Mouse (Mus musculus) lung, adult 2 months (tissue): ENCODE data around the gene Tk2. TPM values are rescaled to one million over a fixed set of nuclear protein-coding genes. Genes with fewer than 3 reads are reported as not detected.
"Not testable (repeated sequence)": the region's sequence is repeated elsewhere in the genome, so short reads cannot be mapped to it uniquely, and the experiment has no call there.

Experiments used
- DNase-seq: peaks from one replicate; pipeline ENCODE4 v3.0.0; 2022
- H3K4me1 ChIP-seq: fragments of 200-500 bp; 2 replicates; pipeline ENCODE4 v1.6.1; 2011; ENCODE audit warnings: low read length; ENCODE audit not compliant: control insufficient read depth, insufficient read depth
- H3K4me3 ChIP-seq: fragments of 200-500 bp; replicated peaks from 2 replicates; pipeline ENCODE3; 2011; ENCODE audit warnings: low read depth, mild to moderate bottlenecking, control low read depth, low read length; ENCODE audit errors: extremely low read depth
- CTCF ChIP-seq: fragments of 200-500 bp; IDR thresholded peaks from 2 replicates; pipeline ENCODE4 v1.5.1; 2011; ENCODE audit warnings: mild to moderate bottlenecking, low read length, control low read depth; ENCODE audit not compliant: insufficient read depth
- POLR2A ChIP-seq: fragments of 200-500 bp; IDR thresholded peaks from 2 replicates; pipeline ENCODE4 v1.6.1; 2011; ENCODE audit warnings: low read depth, mild to moderate bottlenecking, control low read depth, low read length, borderline replicate concordance; ENCODE audit errors: extremely low read depth
- WGBS: fragments of 180-500 bp; shearing (Covaris S2); methylation state at CpG from one replicate; pipeline ENCODE4 v1.1.7; 2018; 5-methylcytosine and 5-hydroxymethylcytosine counted together
- polyA plus RNA-seq: library from polyadenylated mRNA; depleted of rRNA; stranded (reverse); fragments of >200 nt; gene quantifications from 2 replicates; pipeline ENCODE4 v1.2.3, GENCODE M21; 2012; rRNA removed

Tk2 gene
- 21.9 and 25.0 TPM in 2 replicates for polyA plus RNA-seq

DNA sequence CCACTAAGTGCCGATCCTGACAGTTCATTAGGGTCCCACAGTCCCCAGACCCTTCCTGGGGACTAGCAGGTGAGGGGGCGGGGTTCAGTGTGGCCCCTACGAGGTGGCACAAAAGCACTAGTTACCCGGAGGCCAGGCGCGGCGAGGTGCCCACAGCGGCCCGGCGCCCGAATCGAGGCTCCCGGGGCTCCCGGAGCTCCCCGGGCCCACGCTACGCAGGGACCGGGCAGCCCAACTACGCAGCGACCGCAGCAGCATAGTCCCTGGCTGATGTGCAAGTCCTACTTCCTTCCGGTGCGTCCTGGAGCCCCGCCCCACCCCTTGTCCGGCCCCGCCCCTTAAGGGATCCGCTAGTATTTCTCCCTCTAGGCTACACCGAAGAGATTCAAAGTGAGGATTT is at the start of gene Tk2:
TSS of gene Tk2 (minus strand) at position 283 of the 400 bp plus-strand sequence.
- WGBS, result under 1% methylated on average over 28 of the region's 28 CpGs
- TF ChIP-seq POLR2A (peak; percentile 93; the same call in 1 of the 2 replicates), CTCF (no peak)
- DNase-seq, result peak; percentile 75
- H3K4me3 ChIP-seq, result peak within 1 kb of the TSS; percentile 74
- peaks cover 5% of the 10 kb centered on the region for H3K4me1 ChIP-seq

DNA sequence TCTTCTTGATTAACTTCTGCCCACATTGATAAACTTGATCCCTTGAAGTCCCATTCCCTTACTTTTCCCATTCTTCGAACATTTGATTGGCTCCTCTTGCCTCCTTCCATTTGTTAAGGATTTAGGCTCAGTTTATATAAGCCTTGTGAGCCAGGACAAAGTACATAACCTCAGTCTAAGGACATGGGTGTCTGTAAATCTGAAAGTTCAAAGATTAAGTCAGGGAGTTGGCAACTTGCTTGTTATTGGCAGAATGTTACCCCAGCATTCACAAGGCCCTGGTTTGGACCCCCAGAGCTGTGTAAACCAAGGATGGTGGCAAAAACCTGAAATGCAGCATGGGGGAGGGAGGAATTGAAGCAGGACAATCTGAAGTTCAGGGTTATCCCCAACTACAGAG is 46.0 kb upstream of the Tk2 start:
- no peak for DNase-seq
- WGBS, result 68% methylated on average over 1 of the region's 1 CpGs
- H3K4me1 ChIP-seq, result no peaks in the 10 kb centered on the region
- no peak overlapping the region for H3K4me3 ChIP-seq
- TF ChIP-seq POLR2A (no peak), CTCF (no peak)

DNA sequence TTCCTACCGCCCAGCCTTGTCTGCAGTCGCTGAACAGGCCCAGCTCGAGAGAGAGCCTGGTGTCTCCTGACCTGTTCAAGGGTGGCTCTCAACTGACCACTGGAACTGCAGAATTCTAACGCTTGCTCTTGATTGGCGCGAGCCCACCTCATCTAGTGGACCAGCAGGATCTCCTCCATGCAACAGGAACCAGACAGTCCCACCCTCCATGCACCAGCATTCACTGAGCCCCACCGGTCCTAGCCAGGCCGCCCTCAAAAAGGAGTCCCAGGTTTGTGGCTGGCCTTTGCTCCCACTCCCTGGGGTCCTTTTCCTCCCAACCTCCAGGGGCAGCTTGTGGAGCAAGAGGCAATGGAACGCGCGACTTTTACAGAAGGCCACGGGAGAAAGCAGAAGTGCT is 44.7 kb upstream of the Tk2 start, which contains the start of gene Cmtm2a:
TSS of gene Cmtm2a (minus strand) at position 101 of the 400 bp plus-strand sequence.
- not testable (repeated sequence) for H3K4me1 ChIP-seq, H3K4me3 ChIP-seq, DNase-seq
- 80% methylated on average over 12 of the region's 12 CpGs for WGBS

DNA sequence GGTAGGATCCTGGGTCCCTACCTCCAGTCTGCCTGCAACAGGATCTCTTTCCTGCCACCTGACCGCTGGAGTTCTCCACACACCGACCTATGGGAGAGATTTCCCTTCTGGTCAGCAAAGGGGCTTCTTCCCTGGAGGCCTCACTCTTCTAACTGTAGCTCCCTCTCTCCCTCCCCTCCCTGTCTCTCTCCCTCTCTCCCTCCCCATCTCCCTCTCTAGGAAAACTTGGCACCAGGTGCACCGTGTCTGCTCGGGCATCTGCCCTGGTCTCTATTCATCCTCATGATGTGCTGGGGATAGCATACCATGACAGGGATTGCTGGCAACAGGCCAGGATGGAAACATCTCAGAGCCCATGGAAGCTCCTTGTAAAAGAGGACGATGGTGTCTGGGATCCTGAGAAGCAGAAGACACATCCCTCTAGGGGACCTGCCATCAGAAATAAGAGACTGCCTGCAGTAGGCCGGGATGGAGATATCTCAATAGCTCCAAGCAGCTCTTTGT is 20.6 kb upstream of the Tk2 start:
- TF ChIP-seq CTCF, result no peak
- TF ChIP-seq POLR2A, result no peak
- H3K4me1 ChIP-seq, result no peaks in the 10 kb centered on the region
- 82% methylated on average over 6 of the region's 6 CpGs for WGBS
- DNase-seq, result no peak
- no peak overlapping the region for H3K4me3 ChIP-seq

DNA sequence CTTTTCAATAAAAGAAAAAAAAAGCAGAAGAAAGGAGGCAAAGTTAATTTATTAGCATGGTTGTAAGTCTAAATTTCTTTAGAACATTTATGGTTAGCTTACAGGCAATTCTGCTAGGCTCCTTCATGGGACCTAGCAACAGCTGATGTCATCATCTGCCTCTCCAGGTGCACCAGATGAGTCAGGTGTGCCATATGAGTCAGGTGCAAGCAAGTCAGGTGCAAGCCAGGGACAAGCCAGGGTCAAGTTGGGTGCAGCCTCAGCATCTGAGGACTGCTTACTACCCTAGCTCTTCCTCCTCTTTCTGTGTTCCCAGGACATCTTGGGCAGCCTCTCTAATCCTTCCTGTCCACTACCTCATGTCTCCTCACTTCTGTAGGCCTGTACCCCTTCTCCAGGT is 20.0 kb upstream of the Tk2 start:
- Histone ChIP-seq H3K4me3 (no peak overlapping the region), H3K4me1 (no peaks in the 10 kb centered on the region)
- DNase-seq, result no peak
- TF ChIP-seq CTCF (no peak), POLR2A (no peak)

DNA sequence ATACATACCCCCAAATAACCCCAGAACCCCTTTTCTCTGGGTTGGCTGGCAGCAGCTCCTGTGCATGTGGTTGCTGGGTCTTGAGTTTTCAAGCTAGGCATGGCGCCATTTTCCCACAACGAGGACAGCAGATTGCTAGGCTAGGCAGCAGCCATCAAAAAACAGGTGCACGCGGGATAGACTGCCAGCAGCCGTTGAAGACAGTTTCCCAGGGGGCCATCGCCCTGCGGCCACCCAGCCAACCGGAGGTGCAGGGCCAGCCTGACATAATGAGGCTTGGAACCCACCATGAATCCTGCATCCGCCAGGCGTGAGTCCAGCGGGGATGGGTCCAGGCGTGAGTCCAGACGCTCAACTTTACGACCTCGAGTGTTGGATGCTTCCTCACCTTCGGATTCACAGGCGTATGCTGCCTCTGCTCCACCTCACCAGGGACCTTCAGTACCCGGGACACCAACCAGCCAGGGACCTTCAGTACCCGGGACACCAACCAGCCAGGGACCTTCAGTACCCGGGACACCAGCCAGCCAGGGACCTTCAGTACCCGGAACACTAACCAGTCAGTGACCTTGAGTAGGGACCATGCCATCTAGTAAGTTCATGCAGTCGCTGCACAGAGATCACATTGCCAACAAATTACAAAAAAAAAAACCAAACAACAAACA is 16.0 kb upstream of the Tk2 start:
- H3K4me1 ChIP-seq, H3K4me3 ChIP-seq, DNase-seq: not testable (repeated sequence)
- 98% methylated on average over 22 of the region's 22 CpGs for WGBS

DNA sequence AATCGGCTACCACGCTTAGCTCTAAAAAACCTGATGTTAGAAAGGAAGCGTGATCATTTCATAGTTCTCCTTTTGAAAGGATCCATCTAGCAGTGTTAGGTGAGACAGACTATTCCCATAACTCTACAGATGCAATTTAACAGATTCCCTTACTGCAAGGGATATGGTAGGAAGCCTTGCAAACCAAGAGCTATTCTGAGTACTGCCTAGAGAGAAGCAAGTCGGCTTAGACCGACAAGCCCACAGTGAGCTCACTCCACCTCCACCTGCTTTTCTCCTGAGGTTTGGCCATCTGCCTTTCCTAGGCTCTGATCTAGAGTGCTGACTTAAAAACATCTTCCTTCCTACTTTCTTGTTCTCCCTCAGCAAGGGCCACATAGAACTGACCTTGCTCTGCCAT is 13.4 kb upstream of the Tk2 start:
- not testable (repeated sequence) for H3K4me3 ChIP-seq, DNase-seq, H3K4me1 ChIP-seq
- 96% methylated on average over 5 of the region's 5 CpGs for WGBS

DNA sequence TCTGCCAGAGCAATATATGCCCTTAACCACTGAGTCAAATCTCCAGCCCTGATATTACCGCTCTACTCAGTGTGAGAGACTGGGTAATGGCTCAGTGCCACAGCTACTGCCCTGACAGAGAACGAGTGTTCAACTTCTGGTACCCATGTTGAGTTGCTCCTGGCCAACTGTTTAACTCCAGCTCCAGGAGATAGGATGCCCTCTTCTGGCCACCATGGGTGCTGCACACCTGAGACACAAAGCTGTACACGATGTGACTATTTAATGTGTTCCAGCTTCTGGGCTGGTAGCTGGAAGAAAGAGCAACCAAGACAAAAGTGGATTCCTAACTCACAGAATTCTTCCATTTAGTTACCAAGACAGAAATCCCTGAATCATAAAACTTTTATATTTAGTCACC is 4.7 kb upstream of the Tk2 start:
- TF ChIP-seq CTCF (peak; percentile 47), POLR2A (no peak)
- no peak for DNase-seq
- WGBS, result 87% methylated on average over 3 of the region's 3 CpGs
- Histone ChIP-seq H3K4me1 (no peaks in the 10 kb centered on the region), H3K4me3 (no peak overlapping the region)

DNA sequence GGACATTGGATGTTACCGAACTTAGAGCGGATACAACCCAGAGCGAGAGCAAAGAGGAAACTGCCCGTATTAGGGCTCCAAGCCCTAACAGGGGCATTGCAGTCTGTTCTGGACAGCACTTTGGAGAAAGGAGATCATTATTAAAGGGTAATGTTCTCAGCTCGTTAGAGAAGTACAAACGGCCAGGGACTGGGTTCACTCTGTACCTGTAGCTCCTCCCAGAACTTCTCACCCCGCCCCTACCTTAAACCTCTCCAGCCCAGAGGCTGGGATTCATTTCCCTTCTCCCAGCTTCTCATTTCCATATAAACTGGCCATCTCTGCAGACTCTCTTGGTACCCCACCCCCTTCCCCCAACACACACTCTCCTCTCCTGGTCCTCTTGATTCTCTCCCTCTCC is 3.1 kb upstream of the Tk2 start:
- TF ChIP-seq POLR2A, result no peak
- Histone ChIP-seq H3K4me3 (peak overlapping the region; percentile 89), H3K4me1 (peaks cover 5% of the 10 kb centered on the region)
- WGBS, result 2% methylated on average over 7 of the region's 7 CpGs
- DNase-seq, result no peak

DNA sequence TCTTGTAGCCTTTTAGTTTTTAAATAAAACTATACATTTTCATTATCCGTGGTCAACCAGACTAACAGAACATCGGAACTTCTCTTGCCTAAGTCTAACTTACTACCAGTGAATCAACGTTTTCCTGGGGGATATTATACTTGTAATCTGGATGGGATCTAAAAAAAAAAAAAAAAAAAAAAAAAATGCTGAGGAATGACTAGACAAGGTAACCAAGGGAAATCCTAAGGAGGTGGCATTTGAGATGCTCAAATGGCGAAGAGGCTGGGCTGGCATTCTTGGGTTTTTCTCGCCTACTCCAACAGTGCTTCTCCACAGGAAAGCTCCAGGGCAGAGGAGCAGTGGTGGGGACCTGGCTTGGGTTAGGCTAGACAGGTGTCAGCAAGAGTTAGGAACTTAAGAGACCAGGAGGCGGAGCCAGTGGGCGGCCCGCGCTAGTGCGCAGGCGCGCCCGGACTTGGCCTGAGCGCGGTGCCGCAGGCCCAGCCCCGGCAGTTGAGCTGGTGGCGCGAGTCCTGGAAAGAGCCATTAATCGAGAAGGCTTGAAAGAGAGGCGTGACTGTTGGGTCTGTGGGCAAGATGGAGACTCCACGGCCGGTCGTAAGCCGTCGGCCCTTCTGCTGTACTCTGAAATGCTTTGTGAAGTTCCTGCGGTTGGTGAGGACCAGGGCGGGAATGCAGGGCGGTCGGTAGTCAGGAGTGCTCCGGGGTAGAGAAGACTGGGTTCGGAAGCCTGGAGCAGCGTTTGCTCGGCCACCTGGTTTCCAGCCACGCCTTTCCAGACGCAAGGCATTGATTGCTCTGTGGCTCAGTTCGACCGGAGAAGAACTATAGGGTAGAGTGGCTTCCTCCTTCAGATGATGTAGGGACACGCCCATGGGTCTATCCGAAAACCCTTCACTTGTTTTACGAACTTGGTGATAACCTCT is 2.3 kb upstream of the Tk2 start, which contains the start of gene Cklf:
TSS of gene Cklf (plus strand) at position 423 of the 929 bp plus-strand sequence.
- TF ChIP-seq CTCF (no peak), POLR2A (peak; percentile 55; the same call in 1 of the 2 replicates)
- WGBS, result 3% methylated on average over 41 of the region's 41 CpGs
- H3K4me3 ChIP-seq, result peak within 1 kb of the TSS; percentile 89
- peak; percentile 85 for DNase-seq
- H3K4me1 ChIP-seq, result peaks cover 5% of the 10 kb centered on the region
